Mouse (Mus musculus) left cerebral cortex, adult 6 months (tissue): Measurements from ENCODE around the gene Rtp1. TPM values are rescaled to one million over a fixed set of nuclear protein-coding genes. Genes with fewer than 3 reads are reported as not detected.

Source experiments
- long read RNA-seq, 2 experiments: library from polyadenylated mRNA; unstranded; transcript quantifications; one replicate each; pipeline ENCODE4 v2.0.0; 2019 to 2020
- polyA plus RNA-seq: library from polyadenylated mRNA; unstranded; fragments of <200 nt; fragmentation: Nextera tagmentation; gene quantifications from 2 replicates; pipeline ENCODE4 v1.2.3, GENCODE M21; 2021

Rtp1 gene
- polyA plus RNA-seq: 0.04 and 0.22 TPM in 2 replicates
- long read RNA-seq, experiment 1, partial matches to known transcripts: 0 of 2 reads
- long read RNA-seq, experiment 1, other reads (novel, unspliced or antisense): 0 of 2 reads
- long read RNA-seq, experiment 2: 0 reads

GRCm38 (mm10) chr16:23428647-23429319 is at the start of gene Rtp1:
Rtp1 (plus strand) TSS chr16:23429133.

Other genes with a start within 250 kb of the Rtp1 start
- gene St6gal1, start 204.4 kb upstream of the Rtp1 start, polyA plus RNA-seq: 6.2 and 7.1 TPM in 2 replicates
- 7.9 and 8.0 TPM in 2 replicates for gene Rtp4, start 91.2 kb downstream of the Rtp1 start, polyA plus RNA-seq
- 2.8 and 2.9 TPM in 2 replicates for gene Masp1, start 91.7 kb downstream of the Rtp1 start, polyA plus RNA-seq